Mouse (Mus musculus) kidney, embryonic 16.5 days (tissue): ENCODE data around the gene Sorbs1. TPM values are rescaled to one million over a fixed set of nuclear protein-coding genes. Genes with fewer than 3 reads are reported as not detected.

Experiments
- ATAC-seq: fragments of 200-750 bp; cut with Nextera tagmentation; 2 replicates; pipeline ENCODE4 v1.8.0; 2017; ENCODE audit warnings: moderate TSS enrichment; ENCODE audit not compliant: low FRiP score, low TSS enrichment
- H3K27ac ChIP-seq: fragments of 300-500 bp; sonication (generic); 2 replicates; pipeline ENCODE4 v1.5.1; 2014; ENCODE audit warnings: low read length
- H3K27me3 ChIP-seq: fragments of 300-500 bp; sonication (generic); 2 replicates; pipeline ENCODE4 v1.6.1; 2014; ENCODE audit warnings: low read length, control low read depth, mixed read lengths; ENCODE audit not compliant: insufficient read depth
- H3K36me3 ChIP-seq: fragments of 300-500 bp; sonication (generic); 2 replicates; pipeline ENCODE4 v1.6.1; 2014; ENCODE audit warnings: low read length, control low read depth, mixed read lengths; ENCODE audit not compliant: insufficient read depth
- H3K4me1 ChIP-seq: fragments of 300-500 bp; sonication (generic); 2 replicates; pipeline ENCODE4 v1.6.1; 2014; ENCODE audit warnings: low read length, control low read depth, mixed read lengths; ENCODE audit not compliant: insufficient read depth
- H3K4me2 ChIP-seq: fragments of 300-500 bp; sonication (generic); replicated peaks from 2 replicates; pipeline ENCODE4 v1.6.1; 2014; ENCODE audit warnings: low read depth, low read length
- H3K4me3 ChIP-seq: fragments of 300-500 bp; sonication (generic); 2 replicates; pipeline ENCODE4 v1.5.1; 2014; ENCODE audit warnings: mild to moderate bottlenecking, low read length
- H3K9ac ChIP-seq: fragments of 300-500 bp; sonication (generic); replicated peaks from 2 replicates; pipeline ENCODE4 v1.6.1; 2014; ENCODE audit warnings: low read length
- H3K9me3 ChIP-seq: fragments of 300-500 bp; sonication (generic); 2 replicates; pipeline ENCODE4 v1.6.1; 2016; ENCODE audit warnings: low read length, control low read depth
- WGBS: fragments of 180-500 bp; shearing (Covaris S2); extraction: QIAGEN DNeasy Blood & Tissue Kit; methylation state at CpG from one replicate; pipeline ENCODE4 v1.1.7; 2014; 5-methylcytosine and 5-hydroxymethylcytosine counted together
- polyA plus RNA-seq: library from polyadenylated mRNA; unstranded; fragments of >200 nt; fragmentation: Nextera tagmentation; extraction: Ambion mirVana; gene quantifications from 2 replicates; pipeline ENCODE4 v1.2.1, GENCODE M21; 2015

Gene Sorbs1
- polyA plus RNA-seq, 1 experiment from 2014 or later = 60.1 TPM

- H3K36me3 ChIP-seq = no peaks in the 10 kb centered on the region
- no peak overlapping the region for H3K27ac ChIP-seq
- no peak overlapping the region for H3K4me3 ChIP-seq
- peaks cover 24% of the 10 kb centered on the region for H3K4me1 ChIP-seq
- H3K9me3 ChIP-seq = no peaks in the 10 kb centered on the region
- H3K27me3 ChIP-seq = no peaks in the 10 kb centered on the region
- H3K9ac ChIP-seq = no peak overlapping the region
- H3K4me2 ChIP-seq = no peak overlapping the region
- WGBS = 69% methylated on average over 7 of the region's 7 CpGs
- ATAC-seq = no peak
Observed at GRCm38 (mm10) chr19:40421037-40421436, 92.5 kb downstream of the Sorbs1 start.

- Histone ChIP-seq H3K4me3 (no peak overlapping the region), H3K4me2 (no peak overlapping the region), H3K9me3 (no peaks in the 10 kb centered on the region), H3K9ac (no peak overlapping the region), H3K27me3 (no peaks in the 10 kb centered on the region), H3K36me3 (no peaks in the 10 kb centered on the region), H3K27ac (no peak overlapping the region; the same call in 1 of the 2 replicates), H3K4me1 (peaks cover 30% of the 10 kb centered on the region)
- 78% methylated on average over 7 of the region's 7 CpGs for WGBS
- ATAC-seq = no peak
Observed at GRCm38 (mm10) chr19:40419315-40419714, 94.3 kb downstream of the Sorbs1 start.

- Histone ChIP-seq H3K9ac (no peak overlapping the region), H3K36me3 (no peaks in the 10 kb centered on the region), H3K4me2 (no peak overlapping the region), H3K4me1 (peaks cover 39% of the 10 kb centered on the region), H3K9me3 (no peaks in the 10 kb centered on the region), H3K4me3 (no peak overlapping the region), H3K27me3 (no peaks in the 10 kb centered on the region), H3K27ac (peak overlapping the region; percentile 73)
- 55% methylated on average over 8 of the region's 8 CpGs for WGBS
- ATAC-seq = no peak
Observed at GRCm38 (mm10) chr19:40417155-40417821, 96.3 kb downstream of the Sorbs1 start.

GRCm38 (mm10) chr19:40415725-40416124 is 97.9 kb downstream of the Sorbs1 start:
- WGBS = 68% methylated on average over 1 of the region's 1 CpGs
- Histone ChIP-seq H3K4me3 (no peak overlapping the region), H3K4me2 (no peak overlapping the region), H3K4me1 (peaks cover 39% of the 10 kb centered on the region), H3K36me3 (no peaks in the 10 kb centered on the region), H3K9ac (no peak overlapping the region), H3K27ac (peak overlapping the region; percentile 84), H3K9me3 (no peaks in the 10 kb centered on the region), H3K27me3 (no peaks in the 10 kb centered on the region)
- no peak for ATAC-seq

- Histone ChIP-seq H3K9ac (peak overlapping the region; percentile 13; the same call in 1 of the 2 replicates), H3K4me3 (no peak overlapping the region), H3K4me2 (no peak overlapping the region), H3K9me3 (no peaks in the 10 kb centered on the region), H3K4me1 (peaks cover 42% of the 10 kb centered on the region), H3K27me3 (no peaks in the 10 kb centered on the region), H3K27ac (peak overlapping the region; percentile 96), H3K36me3 (no peaks in the 10 kb centered on the region)
- ATAC-seq = peak; percentile 79
- 31% methylated on average over 11 of the region's 11 CpGs for WGBS
Observed at GRCm38 (mm10) chr19:40414798-40415475, 98.6 kb downstream of the Sorbs1 start.

GRCm38 (mm10) chr19:40414386-40414785 is 99.2 kb downstream of the Sorbs1 start:
- 0 out of 2 replicates have a peak overlapping the region, but pooled peaks have one; percentile 13 for H3K9ac ChIP-seq
- 37% methylated on average over 6 of the region's 6 CpGs for WGBS
- peak; percentile 93 for ATAC-seq

GRCm38 (mm10) chr19:40411379-40411813 is 102.2 kb downstream of the Sorbs1 start:
- ATAC-seq = no peak
- Histone ChIP-seq H3K36me3 (no peaks in the 10 kb centered on the region), H3K9ac (no peak overlapping the region), H3K4me1 (peaks cover 41% of the 10 kb centered on the region), H3K27ac (no peak overlapping the region), H3K4me2 (no peak overlapping the region), H3K9me3 (no peaks in the 10 kb centered on the region), H3K27me3 (no peaks in the 10 kb centered on the region), H3K4me3 (no peak overlapping the region)
- WGBS = 43% methylated on average over 6 of the region's 6 CpGs

More at GRCm38 (mm10) chr19:40414386-40414785, 99.2 kb downstream of the Sorbs1 start:
- H3K4me2 ChIP-seq = no peak overlapping the region
- H3K36me3 ChIP-seq = no peaks in the 10 kb centered on the region
- H3K27me3 ChIP-seq = no peaks in the 10 kb centered on the region
- peak overlapping the region; percentile 96 for H3K27ac ChIP-seq
- no peak overlapping the region for H3K4me3 ChIP-seq
- no peaks in the 10 kb centered on the region for H3K9me3 ChIP-seq
- peaks cover 47% of the 10 kb centered on the region for H3K4me1 ChIP-seq

GRCm38 (mm10) chr19:40410511-40410910 is 103.1 kb downstream of the Sorbs1 start:
- no peak overlapping the region for H3K9ac ChIP-seq
- 69% methylated on average over 4 of the region's 4 CpGs for WGBS
- no peaks in the 10 kb centered on the region for H3K9me3 ChIP-seq
- H3K27ac ChIP-seq = no peak overlapping the region
- H3K4me2 ChIP-seq = no peak overlapping the region
- H3K4me1 ChIP-seq = peaks cover 44% of the 10 kb centered on the region
- no peaks in the 10 kb centered on the region for H3K36me3 ChIP-seq
- H3K4me3 ChIP-seq = no peak overlapping the region
- no peaks in the 10 kb centered on the region for H3K27me3 ChIP-seq
- no peak for ATAC-seq

GRCm38 (mm10) chr19:40410109-40410508 is 103.5 kb downstream of the Sorbs1 start:
- H3K4me1 ChIP-seq = peaks cover 45% of the 10 kb centered on the region
- ATAC-seq = no peak
- peak overlapping the region; percentile 54 for H3K27ac ChIP-seq
- WGBS = 53% methylated on average over 9 of the region's 9 CpGs
- no peak overlapping the region for H3K4me2 ChIP-seq
- no peaks in the 10 kb centered on the region for H3K36me3 ChIP-seq
- H3K9me3 ChIP-seq = no peaks in the 10 kb centered on the region
- H3K9ac ChIP-seq = 0 out of 2 replicates have a peak overlapping the region, but pooled peaks have one; percentile 23
- H3K4me3 ChIP-seq = no peak overlapping the region
- no peaks in the 10 kb centered on the region for H3K27me3 ChIP-seq

- Histone ChIP-seq H3K9ac (no peak overlapping the region), H3K27ac (peak overlapping the region; percentile 54; the same call in 1 of the 2 replicates), H3K4me1 (peaks cover 42% of the 10 kb centered on the region), H3K4me3 (no peak overlapping the region), H3K36me3 (no peaks in the 10 kb centered on the region), H3K4me2 (no peak overlapping the region), H3K27me3 (no peaks in the 10 kb centered on the region), H3K9me3 (no peaks in the 10 kb centered on the region)
- no peak for ATAC-seq
- WGBS = 87% methylated on average over 11 of the region's 11 CpGs
Observed at GRCm38 (mm10) chr19:40409500-40410035, 104.0 kb downstream of the Sorbs1 start.
